Mouse (Mus musculus) MEL (cell line): Measurements from ENCODE around the gene Jmjd1c. TPM values are rescaled to one million over a fixed set of nuclear protein-coding genes. Genes with fewer than 3 reads are reported as not detected.

Source experiments
- DNase-seq: peaks from one replicate; pipeline ENCODE4 v3.0.0; 2011; ENCODE audit warnings: low read depth, low spot score
- H3K27ac ChIP-seq: 2 replicates; pipeline ENCODE4 v1.5.1; 2012; ENCODE audit warnings: low read depth, mild to moderate bottlenecking, control low read depth, low read length, moderate library complexity; ENCODE audit not compliant: control insufficient read depth
- H3K27me3 ChIP-seq, 2 experiments: fragments of 150-350 bp in 1 of 2; sonication (generic) in 1 of 2; 2 replicates each; pipeline ENCODE4 v1.6.1; 2012; ENCODE audit warnings: low read length in 2 of 2, mild to moderate bottlenecking in 2 of 2, improper control_type of control experiment in 1 of 2, moderate library complexity in 1 of 2; ENCODE audit not compliant: insufficient read depth in 2 of 2, control insufficient read depth in 1 of 2
- H3K36me3 ChIP-seq, 2 experiments: 2 replicates each; pipeline ENCODE4 v1.6.1; 2012 to 2014; ENCODE audit warnings: low read length in 2 of 2, improper control_type of control experiment in 1 of 2, inconsistent platforms in 1 of 2, mild to moderate bottlenecking in 1 of 2; ENCODE audit not compliant: insufficient read depth in 2 of 2, control insufficient read depth in 1 of 2
- H3K4me1 ChIP-seq, 2 experiments: fragments of 150-350 bp in 1 of 2; sonication (generic) in 1 of 2; 2 replicates each; pipeline ENCODE4 v1.6.1; 2012; ENCODE audit warnings: low read length in 2 of 2, improper control_type of control experiment in 1 of 2, mild to moderate bottlenecking in 1 of 2; ENCODE audit not compliant: insufficient read depth in 2 of 2, control insufficient read depth in 1 of 2
- H3K4me3 ChIP-seq, 2 experiments: fragments of 150-350 bp in 1 of 2; sonication (generic) in 1 of 2; 2 replicates each; pipeline ENCODE4 v1.5.1; 2012; ENCODE audit warnings: low read depth in 2 of 2, low read length in 2 of 2, mild to moderate bottlenecking in 2 of 2, moderate library complexity in 2 of 2, control low read depth in 1 of 2, improper control_type of control experiment in 1 of 2; ENCODE audit not compliant: control insufficient read depth in 1 of 2, insufficient read depth in 1 of 2
- H3K79me2 ChIP-seq: 2 replicates; pipeline ENCODE4 v1.6.1; 2012; ENCODE audit warnings: mild to moderate bottlenecking, low read length, moderate library complexity; ENCODE audit not compliant: control insufficient read depth, poor library complexity, insufficient read depth
- H3K9ac ChIP-seq: 2 replicates; pipeline ENCODE4 v1.6.1; 2012; ENCODE audit warnings: low read depth, mild to moderate bottlenecking, control low read depth, low read length, moderate library complexity; ENCODE audit not compliant: control insufficient read depth, poor library complexity, severe bottlenecking
- H3K9me3 ChIP-seq: fragments of 150-350 bp; sonication (generic); replicated peaks from 2 replicates; pipeline ENCODE4 v1.6.1; 2012; ENCODE audit warnings: mild to moderate bottlenecking, low read length, improper control_type of control experiment, moderate library complexity; ENCODE audit not compliant: insufficient read depth
- BHLHE40 ChIP-seq: IDR thresholded peaks from 2 replicates; pipeline ENCODE4 v1.6.1; 2012; ENCODE audit warnings: low read depth, mild to moderate bottlenecking, inconsistent platforms, low read length, improper control_type of control experiment, borderline replicate concordance
- CHD1 ChIP-seq: IDR thresholded peaks from 2 replicates; pipeline ENCODE4 v1.6.1; 2012; ENCODE audit warnings: low read depth, mild to moderate bottlenecking, inconsistent platforms, low read length, improper control_type of control experiment
- CHD2 ChIP-seq: IDR thresholded peaks from 2 replicates; pipeline ENCODE4 v1.6.1; 2011; ENCODE audit warnings: low read length, improper control_type of control experiment
- CTCF ChIP-seq, 3 experiments: IDR thresholded peaks in 2 of 3; conservative IDR thresholded peaks in 1 of 3; 2 replicates each; pipeline ENCODE4 v1.5.1; 2011 to 2012; ENCODE audit warnings: low read length in 3 of 3, low read depth in 2 of 3, mild to moderate bottlenecking in 2 of 3, improper control_type of control experiment in 1 of 3, inconsistent platforms in 1 of 3, mixed read lengths in 1 of 3, moderate library complexity in 1 of 3; ENCODE audit not compliant: control insufficient read depth in 1 of 3, insufficient read depth in 1 of 3, poor library complexity in 1 of 3, severe bottlenecking in 1 of 3
- ELF1 ChIP-seq: IDR thresholded peaks from 2 replicates; pipeline ENCODE4 v1.6.1; 2014; ENCODE audit warnings: low read depth, mild to moderate bottlenecking, inconsistent platforms, low read length, improper control_type of control experiment, moderate library complexity
- GABPA ChIP-seq: IDR thresholded peaks from 2 replicates; pipeline ENCODE4 v1.6.1; 2012; ENCODE audit warnings: low read depth, mild to moderate bottlenecking, inconsistent platforms, low read length, improper control_type of control experiment, moderate library complexity
- GATA1 ChIP-seq: IDR thresholded peaks from 2 replicates; pipeline ENCODE4 v1.6.1; 2011; ENCODE audit warnings: low read depth, low read length, improper control_type of control experiment
- JUND ChIP-seq: IDR thresholded peaks from 2 replicates; pipeline ENCODE4 v1.6.1; 2011; ENCODE audit warnings: low read depth, mild to moderate bottlenecking, improper control_type of control experiment, low read length
- MAFK ChIP-seq: IDR thresholded peaks from 2 replicates; pipeline ENCODE4 v1.6.1; 2011; ENCODE audit warnings: low read depth, mild to moderate bottlenecking, low read length, improper control_type of control experiment, borderline replicate concordance
- MAX ChIP-seq: IDR thresholded peaks from 2 replicates; pipeline ENCODE4 v1.6.1; 2011; ENCODE audit warnings: low read length, improper control_type of control experiment
- MXI1 ChIP-seq: IDR thresholded peaks from 2 replicates; pipeline ENCODE4 v1.6.1; 2011; ENCODE audit warnings: mild to moderate bottlenecking, low read depth, low read length, improper control_type of control experiment
- MYC ChIP-seq: IDR thresholded peaks from 2 replicates; pipeline ENCODE4 v1.6.1; 2011; ENCODE audit warnings: low read depth, mild to moderate bottlenecking, low read length, improper control_type of control experiment, moderate library complexity
- NELFE ChIP-seq: IDR thresholded peaks from 2 replicates; pipeline ENCODE4 v1.6.1; 2011; ENCODE audit warnings: low read depth, low read length, improper control_type of control experiment
- NRF1 ChIP-seq: IDR thresholded peaks from 2 replicates; pipeline ENCODE4 v1.6.1; 2014; ENCODE audit warnings: low read depth, mild to moderate bottlenecking, inconsistent platforms, low read length, improper control_type of control experiment, moderate library complexity; ENCODE audit not compliant: poor library complexity, insufficient read depth, severe bottlenecking
- POLR2A ChIP-seq, 2 experiments: IDR thresholded peaks; 2 replicates each; pipeline ENCODE4 v1.6.1; 2011 to 2012; ENCODE audit warnings: low read length in 2 of 2, mild to moderate bottlenecking in 2 of 2, control low read depth in 1 of 2, improper control_type of control experiment in 1 of 2, low read depth in 1 of 2, moderate library complexity in 1 of 2; ENCODE audit not compliant: control insufficient read depth in 1 of 2, insufficient read depth in 1 of 2, poor library complexity in 1 of 2
- POLR2AphosphoS5 ChIP-seq: IDR thresholded peaks from 2 replicates; pipeline ENCODE4 v1.6.1; 2012; ENCODE audit warnings: low read depth, borderline replicate concordance, mild to moderate bottlenecking, inconsistent platforms, low read length, moderate library complexity, mixed read lengths
- SIN3A ChIP-seq: IDR thresholded peaks from 2 replicates; pipeline ENCODE4 v1.6.1; 2012; ENCODE audit warnings: low read length, improper control_type of control experiment, inconsistent platforms
- SMC3 ChIP-seq: IDR thresholded peaks from 2 replicates; pipeline ENCODE4 v1.6.1; 2011; ENCODE audit warnings: low read depth, low read length, improper control_type of control experiment
- TAL1 ChIP-seq: IDR thresholded peaks from 2 replicates; pipeline ENCODE4 v1.6.1; 2012; ENCODE audit warnings: mild to moderate bottlenecking, inconsistent platforms, low read length, moderate library complexity, mixed read lengths
- TBP ChIP-seq: IDR thresholded peaks from 2 replicates; pipeline ENCODE4 v1.8.0; 2011; ENCODE audit warnings: low read depth, low read length, improper control_type of control experiment
- UBTF ChIP-seq: IDR thresholded peaks from 2 replicates; pipeline ENCODE4 v1.6.1; 2012; ENCODE audit warnings: low read depth, mild to moderate bottlenecking, inconsistent platforms, low read length, improper control_type of control experiment, moderate library complexity, borderline replicate concordance; ENCODE audit not compliant: insufficient read depth
- ZKSCAN1 ChIP-seq: IDR thresholded peaks from 2 replicates; pipeline ENCODE4 v1.6.1; 2012; ENCODE audit warnings: low read depth, mild to moderate bottlenecking, inconsistent platforms, low read length, improper control_type of control experiment, moderate library complexity
- ZMIZ1 ChIP-seq: IDR thresholded peaks from 2 replicates; pipeline ENCODE4 v1.6.1; 2012; ENCODE audit warnings: low read depth, mild to moderate bottlenecking, inconsistent platforms, low read length, improper control_type of control experiment, moderate library complexity
- polyA plus RNA-seq, 2 experiments: library from polyadenylated mRNA; stranded (reverse) in 1 of 2; unstranded in 1 of 2; fragments of >175 nt in 1 of 2; fragments of >200 nt in 1 of 2; gene quantifications; 2 replicates each; pipeline versions ENCODE4 v1.2.1 to v1.2.4; 2012; ENCODE audit warnings: low replicate concordance in 2 of 2, low read depth in 1 of 2; ENCODE audit not compliant: insufficient read length in 2 of 2, insufficient read depth in 1 of 2, missing spikeins in 1 of 2
- total RNA-seq: library from RNA; depleted of rRNA; stranded (reverse); fragments of 300-350 nt; gene quantifications from 2 replicates; pipeline ENCODE4 v1.2.3, GENCODE M21; 2012

The Jmjd1c gene
- total and polyA plus RNA-seq, 3 experiments = 10.6 to 62.3 (median 15.2) TPM

GRCm38 (mm10) chr10:67065927-67066326, 30.0 kb upstream of the Jmjd1c start:
- Histone ChIP-seq H3K36me3 (no peaks in the 10 kb centered on the region), H3K27me3 (no peaks in the 10 kb centered on the region), H3K4me3 (no peak overlapping the region), H3K9me3 (no peaks in the 10 kb centered on the region), H3K4me1 (no peaks in the 10 kb centered on the region), H3K9ac (no peak overlapping the region), H3K27ac (no peak overlapping the region), H3K79me2 (no peaks in the 10 kb centered on the region)
- TF ChIP-seq POLR2AphosphoS5 (no peak), POLR2A (IDR thresholded peaks at IDR 0.05; ENCODE audit: control insufficient read depth in 1 of 2, insufficient read depth in 1 of 2, low read depth in 1 of 2, low read length in 2 of 2, poor library complexity in 1 of 2) (no peak), JUND (no peak), TAL1 (no peak), NELFE (no peak), SIN3A (no peak), CHD1 (no peak), ZMIZ1 (no peak)
- no peak for DNase-seq

- TF ChIP-seq NELFE (no peak), CTCF (IDR thresholded peaks at IDR 0.05 in 2 of 3, conservative IDR thresholded peaks at IDR 0.05 in 1 of 3; ENCODE audit: control insufficient read depth in 1 of 3, insufficient read depth in 1 of 3, low read depth in 2 of 3, low read length in 3 of 3, poor library complexity in 1 of 3, severe bottlenecking in 1 of 3) (no peak), MYC (no peak), ZKSCAN1 (no peak), TBP (no peak), NRF1 (no peak), GATA1 (no peak), MXI1 (no peak), GABPA (no peak), MAFK (no peak), JUND (no peak), MAX (no peak), UBTF (no peak), BHLHE40 (no peak), POLR2A (IDR thresholded peaks at IDR 0.05; ENCODE audit: control insufficient read depth in 1 of 2, insufficient read depth in 1 of 2, low read depth in 1 of 2, low read length in 2 of 2, poor library complexity in 1 of 2) (no peak), CHD2 (no peak), SMC3 (no peak), ELF1 (no peak)
- TF ChIP-seq, all 39 proteins: peak for 0
- Histone ChIP-seq H3K27ac (no peak overlapping the region), H3K9ac (no peak overlapping the region), H3K79me2 (no peaks in the 10 kb centered on the region), H3K4me3 (no peak overlapping the region), H3K36me3 (no peaks in the 10 kb centered on the region), H3K27me3 (no peaks in the 10 kb centered on the region), H3K4me1 (no peaks in the 10 kb centered on the region), H3K9me3 (no peaks in the 10 kb centered on the region)
- DNase-seq = no peak
Measured at GRCm38 (mm10) chr10:67066421-67066820, 29.5 kb upstream of the Jmjd1c start.
